Mouse (Mus musculus) ES-E14 (cell line): ENCODE results near the gene Trio.

Source experiments
- CHD2 ChIP-seq: IDR thresholded peaks from 2 replicates; pipeline ENCODE4 v1.6.1; 2014; ENCODE audit warnings: mild to moderate bottlenecking, low read depth, low read length, inconsistent platforms
- HCFC1 ChIP-seq: IDR thresholded peaks from 2 replicates; pipeline ENCODE4 v1.6.1; 2012; ENCODE audit warnings: low read length, inconsistent platforms, borderline replicate concordance; ENCODE audit not compliant: insufficient read depth
- MAFK ChIP-seq: IDR thresholded peaks from 2 replicates; pipeline ENCODE4 v1.6.1; 2014; ENCODE audit warnings: mild to moderate bottlenecking, low read depth, low read length, inconsistent platforms; ENCODE audit not compliant: insufficient read depth
- ZC3H11A ChIP-seq: IDR thresholded peaks from 2 replicates; pipeline ENCODE4 v1.6.1; 2012; ENCODE audit warnings: low read depth, mild to moderate bottlenecking, inconsistent platforms, low read length, borderline replicate concordance

DNA sequence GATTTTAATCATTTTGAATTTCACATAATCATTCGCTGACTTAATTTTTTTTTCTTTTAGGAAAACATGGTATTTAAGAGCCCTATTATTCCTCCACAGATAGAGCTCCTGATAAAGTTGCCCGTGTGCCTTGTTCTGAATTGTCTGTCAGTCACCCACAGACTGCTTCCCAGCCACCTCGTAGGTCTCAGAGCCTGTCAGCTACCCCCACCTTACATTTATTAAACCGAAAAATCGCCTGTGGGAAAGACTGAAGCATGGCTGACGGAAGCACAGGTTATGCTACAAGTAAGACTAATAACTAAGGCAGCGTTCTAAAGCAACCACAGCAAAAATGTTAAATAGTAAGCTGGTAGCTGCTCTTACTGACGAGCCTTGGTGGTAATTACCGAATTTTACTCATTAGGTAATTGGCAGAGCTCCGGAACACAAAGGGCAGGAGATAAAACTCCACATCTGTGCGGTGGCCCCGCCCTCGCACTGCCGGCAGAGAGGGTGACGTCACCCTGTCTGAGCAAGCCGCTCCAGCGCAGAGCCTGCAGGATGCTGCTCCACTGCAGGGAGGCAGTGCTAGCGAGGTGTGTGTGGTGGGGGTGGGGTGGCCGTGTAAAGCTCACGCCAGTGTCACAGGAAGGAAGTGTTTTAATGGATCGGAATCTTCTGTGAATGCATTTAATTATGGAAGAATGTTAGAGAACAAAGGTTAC is 102.2 kb downstream of the Trio start:
- TF ChIP-seq MAFK (no peak), HCFC1 (no peak), CHD2 (no peak), ZC3H11A (no peak)
